Mouse (Mus musculus) G1E (cell line): ENCODE data around the gene Gm20458.

Source experiments
- CTCF ChIP-seq: IDR thresholded peaks from 2 replicates; pipeline ENCODE4 v1.5.1; 2012; ENCODE audit warnings: low read depth, low read length, inconsistent platforms, mixed read lengths
- POLR2AphosphoS5 ChIP-seq: IDR thresholded peaks from 2 replicates; pipeline ENCODE4 v1.6.1; 2012; ENCODE audit warnings: low read depth, low read length, inconsistent platforms; ENCODE audit not compliant: insufficient replicate concordance
- TAL1 ChIP-seq: conservative IDR thresholded peaks from 2 replicates; pipeline ENCODE4 v1.6.1; 2012; ENCODE audit warnings: low read depth, low read length, inconsistent platforms, mixed read lengths

DNA sequence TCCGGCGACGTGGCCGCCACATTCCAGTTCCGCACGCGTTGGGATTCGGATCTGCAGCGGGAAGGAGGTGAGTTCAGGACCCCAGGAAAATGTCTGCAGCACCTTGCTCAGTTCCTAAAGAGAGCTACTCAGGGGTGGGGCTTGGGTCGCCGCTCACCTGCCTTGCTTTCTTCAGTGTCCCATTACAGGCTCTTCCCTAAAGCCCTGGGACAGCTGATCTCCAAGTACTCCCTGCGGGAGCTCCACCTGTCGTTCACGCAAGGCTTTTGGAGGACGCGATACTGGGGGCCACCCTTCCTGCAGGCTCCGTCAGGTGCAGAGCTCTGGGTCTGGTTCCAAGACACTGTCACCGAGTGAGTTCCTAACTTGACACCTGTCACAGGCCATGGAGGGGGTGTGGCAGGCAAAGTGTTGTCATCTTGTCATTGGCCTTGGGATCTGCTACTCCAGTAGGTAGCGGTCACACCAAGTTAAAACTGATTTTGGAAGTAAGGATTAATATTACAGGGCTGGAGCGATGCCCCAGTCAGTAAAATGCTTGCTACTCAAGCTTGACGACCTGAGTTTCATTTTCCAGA lies 37.0 kb downstream of the Gm20458 start:
- TF ChIP-seq CTCF, result no peak
- TF ChIP-seq POLR2AphosphoS5, result no peak
- TF ChIP-seq TAL1, result no peak
